Mouse (Mus musculus) spleen, postnatal 0 days (tissue): ENCODE data around the gene Slc27a5. TPM values are rescaled to one million over a fixed set of nuclear protein-coding genes. Genes with fewer than 3 reads are reported as not detected.

Experiments used
- polyA plus RNA-seq: library from polyadenylated mRNA; unstranded; fragments of >200 nt; fragmentation: Nextera tagmentation; extraction: Ambion mirVana; gene quantifications from 2 replicates; pipeline ENCODE4 v1.2.1, GENCODE M21; 2015

Gene Slc27a5
- 0.08 TPM in 1 of 2 replicates, not detected in the other for polyA plus RNA-seq

GRCm38 (mm10) chr7:12998053-12998452 is at the start of gene Slc27a5:
Gene Slc27a5 (minus strand): TSS chr7:12998192.

GRCm38 (mm10) chr7:13037901-13038555 is 40.0 kb upstream of the Slc27a5 start, which contains the start of gene Ube2m:
Gene Ube2m (minus strand): TSS chr7:13038275.

GRCm38 (mm10) chr7:13034148-13034977 is 36.4 kb upstream of the Slc27a5 start, which contains the start of gene Chmp2a:
Gene Chmp2a (minus strand): TSS chr7:13034807.

GRCm38 (mm10) chr7:13010005-13010908 is 12.3 kb upstream of the Slc27a5 start, which contains the start of gene Zbtb45:
Gene Zbtb45 (minus strand): TSS chr7:13010034.

GRCm38 (mm10) chr7:12998851-12999250 is 859 bp upstream of the Slc27a5 start, which contains the start of gene Trim28:
Gene Trim28 (plus strand): TSS chr7:12999114.

GRCm38 (mm10) chr7:12977682-12978389 is 20.2 kb downstream of the Slc27a5 start, which contains the start of gene Zfp446:
Gene Zfp446 (plus strand): TSS chr7:12977848.

GRCm38 (mm10) chr7:12965678-12966091 is 32.3 kb downstream of the Slc27a5 start, which contains the start of gene Zfp324:
Gene Zfp324 (plus strand): TSS chr7:12965838.

Other genes starting within 250 kb of the Slc27a5 start
- 0.49 and 0.86 TPM in 2 replicates for gene Zscan18, start 194.6 kb downstream of the Slc27a5 start, polyA plus RNA-seq
- gene Zfp329, start 179.3 kb downstream of the Slc27a5 start, polyA plus RNA-seq, result 5.1 and 5.9 TPM in 2 replicates
- 13.2 and 14.4 TPM in 2 replicates for gene Zfp110, start 163.4 kb downstream of the Slc27a5 start, polyA plus RNA-seq
- gene Zfp128, start 117.0 kb downstream of the Slc27a5 start, polyA plus RNA-seq, result 0.88 and 1.4 TPM in 2 replicates
- 3.8 and 4.0 TPM in 2 replicates for gene Zscan22, start 100.4 kb downstream of the Slc27a5 start, polyA plus RNA-seq
- gene Rps5, start 75.9 kb downstream of the Slc27a5 start, polyA plus RNA-seq, result 1,111 and 1,114 TPM in 2 replicates
- gene Rnf225, start 70.8 kb downstream of the Slc27a5 start, polyA plus RNA-seq, result 0.06 and 0.12 TPM in 2 replicates
- 3.1 and 3.2 TPM in 2 replicates for gene Zfp324, start 32.4 kb downstream of the Slc27a5 start, polyA plus RNA-seq
- 2.8 and 3.1 TPM in 2 replicates for gene Zfp446, start 20.3 kb downstream of the Slc27a5 start, polyA plus RNA-seq
- 127 and 136 TPM in 2 replicates for gene Trim28, start 922 bp upstream of the Slc27a5 start, polyA plus RNA-seq
- 13.7 and 13.9 TPM in 2 replicates for gene Zbtb45, start 11.8 kb upstream of the Slc27a5 start, polyA plus RNA-seq
- gene Chmp2a, start 36.6 kb upstream of the Slc27a5 start, polyA plus RNA-seq, result 158 and 162 TPM in 2 replicates
- gene Ube2m, start 40.1 kb upstream of the Slc27a5 start, polyA plus RNA-seq, result 75.4 and 75.6 TPM in 2 replicates
- 0.36 and 1.1 TPM in 2 replicates for gene Mzf1, start 56.6 kb upstream of the Slc27a5 start, polyA plus RNA-seq
- gene Vmn1r85, start 97.0 kb upstream of the Slc27a5 start, polyA plus RNA-seq, result not detected in 2 replicates
- not detected in 2 replicates for gene Vmn1r86, start 121.7 kb upstream of the Slc27a5 start, polyA plus RNA-seq
- gene Vmn1r87, start 142.0 kb upstream of the Slc27a5 start, polyA plus RNA-seq, result not detected in 2 replicates
- 0.04 TPM in 1 of 2 replicates, not detected in the other for gene Vmn1r88, start 161.4 kb upstream of the Slc27a5 start, polyA plus RNA-seq
- gene Vmn1r89, start 214.8 kb upstream of the Slc27a5 start, polyA plus RNA-seq, result not detected in 2 replicates